Mouse (Mus musculus) megakaryocyte, embryonic 14.5 days (primary cell): ENCODE results near the gene Bub1b. TPM values are rescaled to one million over a fixed set of nuclear protein-coding genes. Genes with fewer than 3 reads are reported as not detected.
"Not testable (repeated sequence)": the region's sequence is repeated elsewhere in the genome, so short reads cannot be mapped to it uniquely, and the experiment has no call there.

ENCODE experiments used
- H3K27me3 ChIP-seq: replicated peaks from 2 replicates; pipeline ENCODE3; 2012; ENCODE audit warnings: inconsistent platforms
- H3K36me3 ChIP-seq: replicated peaks from 2 replicates; pipeline ENCODE3; 2012; ENCODE audit warnings: low read length, inconsistent platforms, mixed read lengths
- H3K4me1 ChIP-seq: 2 replicates; pipeline ENCODE4 v1.6.1; 2012; ENCODE audit warnings: inconsistent platforms
- H3K4me3 ChIP-seq: replicated peaks from 2 replicates; pipeline ENCODE3; 2012; ENCODE audit warnings: moderate library complexity, mild to moderate bottlenecking, inconsistent platforms
- H3K9me3 ChIP-seq: 2 replicates; pipeline ENCODE4 v1.6.1; 2012; ENCODE audit warnings: inconsistent platforms
- FLI1 ChIP-seq: IDR thresholded peaks from 2 replicates; pipeline ENCODE4 v1.6.1; 2012; ENCODE audit warnings: low read length, inconsistent platforms, mixed read lengths
- GATA1 ChIP-seq: IDR thresholded peaks from 3 replicates; pipeline ENCODE4 v1.6.1; 2012; ENCODE audit warnings: mixed read lengths, low read length, inconsistent platforms, borderline replicate concordance
- polyA plus RNA-seq: library from polyadenylated mRNA; stranded (reverse); fragments of >175 nt; gene quantifications from 2 replicates; pipeline ENCODE4 v1.2.3, GENCODE M21; 2012; ENCODE audit warnings: low replicate concordance; ENCODE audit not compliant: insufficient read depth

Gene Bub1b
- polyA plus RNA-seq, 1 experiment, result 5.4 TPM

DNA sequence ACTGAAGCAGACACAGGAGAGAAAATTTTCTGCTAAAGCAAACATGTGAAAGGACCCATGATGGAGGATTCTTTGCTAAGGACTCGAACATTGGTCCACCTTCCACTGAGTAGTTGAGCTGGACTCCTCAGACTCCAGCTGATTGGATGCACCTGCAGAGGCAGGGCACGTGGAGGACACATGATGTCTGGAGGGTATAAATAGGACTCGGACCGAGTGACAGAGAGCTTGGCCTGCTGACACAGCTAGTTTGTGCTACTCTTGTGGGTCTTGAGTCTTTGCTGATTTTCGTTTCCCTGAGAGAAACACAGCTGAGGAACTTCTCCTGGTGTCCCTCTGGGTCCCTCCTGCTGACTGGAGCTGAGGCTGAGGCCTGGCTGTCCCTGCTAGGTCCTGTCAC lies 48.7 kb downstream of the Bub1b start:
- Histone ChIP-seq H3K4me1 (peaks cover 9% of the 10 kb centered on the region), H3K9me3 (no peaks in the 10 kb centered on the region), H3K27me3 (no peaks in the 10 kb centered on the region), H3K4me3 (no peak overlapping the region), H3K36me3 (peaks cover 21% of the 10 kb centered on the region)
- TF ChIP-seq FLI1 (no peak), GATA1 (no peak)

DNA sequence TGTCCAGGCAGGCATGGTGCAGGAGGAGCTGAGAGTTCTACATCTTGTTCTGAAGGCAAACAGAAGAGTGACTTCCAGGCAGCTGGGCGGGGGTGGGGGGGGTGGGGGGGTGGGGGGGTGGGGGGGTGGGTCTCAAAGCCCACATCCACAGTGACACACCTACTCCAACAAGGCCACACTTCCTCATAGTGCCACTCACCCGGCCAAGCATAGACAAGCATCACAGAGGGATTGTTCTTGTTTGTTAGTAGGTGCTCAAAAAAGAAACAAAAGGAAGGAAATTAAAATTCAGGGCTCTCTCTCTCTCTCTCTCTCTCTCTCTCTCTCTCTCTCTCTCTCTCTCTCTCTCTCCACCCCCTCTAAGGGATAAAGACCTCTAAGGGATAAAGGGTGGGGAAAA lies 52.7 kb downstream of the Bub1b start:
- H3K9me3 ChIP-seq, H3K4me1 ChIP-seq, H3K4me3 ChIP-seq, H3K36me3 ChIP-seq, H3K27me3 ChIP-seq: not testable (repeated sequence)

DNA sequence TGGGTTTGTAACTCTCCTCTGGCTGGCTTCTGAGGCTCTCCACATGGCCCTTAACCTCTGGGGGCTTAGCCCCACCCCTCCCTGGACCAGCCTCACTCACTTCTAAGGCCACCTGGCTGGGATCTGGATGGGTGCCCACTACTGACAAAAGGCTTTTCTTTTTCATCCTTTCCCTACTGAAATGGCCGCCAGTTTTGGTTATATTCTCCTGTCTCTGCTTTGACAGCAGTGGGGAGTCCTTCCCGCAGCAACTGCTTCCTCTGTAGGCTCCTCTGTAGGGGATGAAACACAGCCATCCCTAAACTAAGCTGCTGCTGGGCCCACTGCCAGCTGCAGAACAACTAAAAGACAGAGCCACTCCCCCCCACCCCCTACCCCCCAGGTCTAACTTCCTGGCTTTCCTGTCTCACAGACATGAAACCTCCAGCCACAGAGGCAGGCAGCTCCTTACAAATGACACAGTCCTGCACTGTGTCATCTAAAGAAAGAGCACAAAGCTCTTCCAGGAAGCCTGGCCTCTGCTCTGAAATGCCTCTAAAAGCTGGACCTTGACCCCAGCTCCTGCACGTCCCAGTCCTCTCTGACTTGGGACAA lies 58.8 kb downstream of the Bub1b start:
- Histone ChIP-seq H3K36me3 (no peaks in the 10 kb centered on the region), H3K4me1 (peaks cover 67% of the 10 kb centered on the region), H3K4me3 (no peak overlapping the region), H3K9me3 (no peaks in the 10 kb centered on the region), H3K27me3 (peaks cover 8% of the 10 kb centered on the region)
- TF ChIP-seq GATA1 (no peak), FLI1 (no peak)

DNA sequence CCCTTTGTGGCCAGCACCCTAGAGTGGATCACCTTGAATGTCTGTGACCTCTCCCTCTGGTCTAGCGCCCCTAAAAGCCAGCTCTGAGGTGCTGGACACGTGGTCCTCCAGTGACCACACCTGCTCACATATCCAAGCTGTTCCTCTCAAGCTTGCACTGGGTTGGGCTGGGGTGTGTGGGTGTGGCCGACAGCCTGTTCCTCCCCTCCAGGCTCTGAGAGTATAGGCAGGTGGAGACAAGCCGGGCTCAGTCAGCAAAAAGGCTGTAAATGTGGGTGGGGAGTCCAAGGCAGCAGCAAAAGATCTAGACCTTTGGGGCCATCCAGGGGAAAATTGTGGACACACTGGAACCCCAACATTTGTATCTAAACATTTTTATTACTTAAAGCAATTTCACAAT lies 60.4 kb downstream of the Bub1b start:
- peaks cover 84% of the 10 kb centered on the region for H3K4me1 ChIP-seq

DNA sequence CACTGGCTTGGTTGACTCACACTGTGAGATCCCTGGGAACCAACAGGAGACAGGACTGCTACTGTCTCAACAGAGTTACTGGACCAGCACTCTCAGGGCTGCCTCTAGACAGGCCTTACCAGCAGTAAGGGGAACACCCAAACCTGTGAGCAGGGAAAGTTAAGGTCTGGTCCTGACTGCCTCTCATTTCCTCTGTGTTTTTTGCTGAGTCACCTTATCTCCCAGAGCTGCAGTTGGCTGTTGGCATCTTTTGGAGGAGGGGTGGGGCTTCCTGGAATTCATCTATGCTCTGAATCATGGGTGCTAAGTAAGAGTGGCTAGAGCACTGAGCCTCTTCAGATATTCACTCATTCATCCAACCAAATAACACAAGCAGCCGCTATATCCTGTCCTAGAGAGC lies 61.1 kb downstream of the Bub1b start:
- Histone ChIP-seq H3K27me3 (peaks cover 4% of the 10 kb centered on the region), H3K36me3 (no peaks in the 10 kb centered on the region), H3K4me3 (peak overlapping the region; percentile 92), H3K9me3 (no peaks in the 10 kb centered on the region), H3K4me1 (peaks cover 90% of the 10 kb centered on the region)
- TF ChIP-seq FLI1 (no peak), GATA1 (no peak)

More for the DNA sequence above, 60.4 kb downstream of the Bub1b start:
- Histone ChIP-seq H3K9me3 (no peaks in the 10 kb centered on the region), H3K36me3 (no peaks in the 10 kb centered on the region), H3K4me3 (peak overlapping the region; percentile 62), H3K27me3 (no peaks in the 10 kb centered on the region)
- no peak for TF ChIP-seq GATA1
- no peak for TF ChIP-seq FLI1

DNA sequence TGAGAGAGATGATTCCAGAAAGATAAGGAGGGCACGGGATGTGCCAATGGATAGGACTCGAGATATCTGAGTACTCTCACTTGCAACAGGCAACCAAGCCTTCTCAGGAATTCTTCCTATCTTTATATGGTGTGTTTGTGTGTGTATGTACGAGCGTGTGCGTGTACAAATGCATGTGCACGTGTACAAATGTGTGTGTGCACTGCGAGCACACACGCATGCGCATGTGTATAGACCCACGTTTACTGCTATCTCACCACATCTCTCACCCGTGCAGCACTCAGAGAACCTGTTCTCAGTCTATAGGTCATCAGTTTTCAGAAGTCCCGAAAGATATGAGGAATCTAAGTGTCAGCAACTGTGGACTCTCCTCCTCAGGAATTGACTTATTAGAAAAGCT lies 61.5 kb downstream of the Bub1b start:
- Histone ChIP-seq H3K4me3 (peak overlapping the region; percentile 92), H3K36me3 (no peaks in the 10 kb centered on the region), H3K27me3 (peaks cover 6% of the 10 kb centered on the region), H3K9me3 (no peaks in the 10 kb centered on the region), H3K4me1 (peaks cover 90% of the 10 kb centered on the region)
- TF ChIP-seq FLI1 (no peak), GATA1 (no peak)

DNA sequence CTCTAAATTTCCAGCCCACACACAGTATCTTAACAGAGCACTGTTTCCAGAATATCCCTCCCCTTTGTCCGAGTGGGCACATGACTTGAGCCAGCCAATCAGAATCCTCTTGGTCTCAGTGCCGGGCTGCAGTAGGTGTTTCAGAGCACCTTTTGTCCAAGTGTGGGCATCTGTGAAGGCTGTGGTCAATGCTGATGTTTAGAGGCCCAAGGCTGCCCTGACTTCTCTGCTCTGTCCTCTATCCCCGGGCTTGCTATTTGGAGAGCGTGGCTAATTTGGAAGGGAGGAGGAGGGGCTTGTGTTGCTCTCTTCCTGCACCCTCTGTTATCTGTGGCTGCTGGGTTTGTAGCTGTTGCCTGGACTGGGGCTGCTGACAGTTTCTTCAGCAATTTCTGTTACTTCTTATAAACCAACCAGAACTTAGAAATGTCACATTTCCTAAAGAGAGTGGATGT lies 62.0 kb downstream of the Bub1b start:
- TF ChIP-seq FLI1 (no peak), GATA1 (peak; percentile 45; the same call in 1 of the 3 replicates)
- Histone ChIP-seq H3K27me3 (peaks cover 6% of the 10 kb centered on the region), H3K9me3 (no peaks in the 10 kb centered on the region), H3K36me3 (peaks cover 1% of the 10 kb centered on the region), H3K4me3 (peak overlapping the region; percentile 92), H3K4me1 (peaks cover 93% of the 10 kb centered on the region)

DNA sequence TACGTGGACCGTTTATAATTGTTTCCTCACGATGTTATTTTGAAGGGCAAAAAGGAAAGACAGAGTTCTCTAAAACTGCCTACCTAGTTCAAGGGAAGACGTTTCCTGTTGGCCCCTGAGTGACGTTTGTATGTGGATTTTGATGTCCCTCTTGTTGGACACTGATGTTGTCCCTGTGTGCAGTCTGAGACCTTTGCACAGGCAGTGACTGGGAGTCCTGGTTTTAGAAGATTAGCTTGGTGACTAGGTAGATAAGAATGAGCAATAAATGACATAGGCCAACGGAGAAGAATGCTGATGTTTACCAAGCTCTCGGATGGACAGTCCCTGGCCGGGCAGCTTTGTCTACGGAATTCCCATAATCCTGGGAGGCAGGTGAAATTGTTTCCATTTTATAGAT lies 63.9 kb downstream of the Bub1b start:
- Histone ChIP-seq H3K36me3 (peaks cover 17% of the 10 kb centered on the region), H3K27me3 (peaks cover 9% of the 10 kb centered on the region), H3K9me3 (no peaks in the 10 kb centered on the region), H3K4me1 (peaks cover 93% of the 10 kb centered on the region), H3K4me3 (no peak overlapping the region)
- TF ChIP-seq FLI1, result no peak
- no peak for TF ChIP-seq GATA1

DNA sequence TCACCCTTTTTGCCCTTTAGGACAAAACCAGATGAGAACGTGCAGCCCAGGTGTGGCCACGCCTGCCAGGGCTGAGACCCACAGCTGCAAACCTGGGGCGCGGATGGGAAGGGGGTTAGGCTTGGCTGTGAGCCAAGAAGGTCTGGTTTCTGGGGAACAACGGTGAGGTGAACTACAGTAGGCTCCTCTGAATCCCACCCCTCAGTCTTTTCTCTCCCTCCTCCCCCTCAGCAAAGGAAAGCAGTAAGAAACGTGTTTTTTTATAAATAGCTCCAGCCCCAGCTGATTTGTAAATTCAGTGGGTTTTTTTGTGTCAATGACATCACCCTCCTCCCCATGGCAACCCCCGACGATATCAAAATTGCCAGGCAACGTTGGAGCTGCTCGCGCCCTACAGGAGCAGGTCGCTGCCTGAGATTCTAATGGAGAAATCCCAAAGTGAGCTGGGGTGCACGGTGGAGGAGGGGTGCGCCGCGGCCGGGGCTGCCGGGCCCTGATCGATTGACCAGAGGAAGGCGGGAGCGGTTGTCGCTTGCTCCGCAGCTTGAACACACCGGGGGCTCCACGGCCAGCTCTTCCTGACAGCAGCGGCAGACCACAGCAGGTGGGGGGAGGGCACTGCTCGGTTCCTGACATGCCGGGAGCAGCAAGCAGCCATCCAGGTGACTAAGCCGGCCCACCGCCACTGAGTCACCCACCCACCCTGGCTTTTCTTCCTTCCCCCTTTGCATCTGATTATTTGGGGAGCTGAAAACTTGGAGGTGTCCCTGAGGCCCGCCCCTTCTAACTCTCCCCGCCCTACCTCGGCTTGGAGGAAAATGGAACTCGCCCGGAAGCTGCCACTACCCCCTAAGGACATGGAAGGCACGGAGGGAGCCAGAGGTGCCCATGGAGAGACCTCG lies 65.1 kb downstream of the Bub1b start, which contains the start of gene Pak6:
TSS of gene Pak6 (plus strand) at position 402 of the 902 bp plus-strand sequence.
- peaks cover 25% of the 10 kb centered on the region for H3K36me3 ChIP-seq
- TF ChIP-seq FLI1 (no peak), GATA1 (no peak)
- peaks cover 9% of the 10 kb centered on the region for H3K27me3 ChIP-seq
- peak within 1 kb of the TSS; percentile 92 for H3K4me3 ChIP-seq
- H3K4me1 ChIP-seq, result peaks cover 84% of the 10 kb centered on the region
- no peaks in the 10 kb centered on the region for H3K9me3 ChIP-seq
